Mouse (Mus musculus) heart, embryonic 14.5 days (tissue): ENCODE measurements around the gene Wdr91. TPM values are rescaled to one million over a fixed set of nuclear protein-coding genes. Genes with fewer than 3 reads are reported as not detected.
A peak's percentile ranks its signal among the peaks of the same experiment; 100 is the strongest.

Experiments used
- ATAC-seq: fragments of 200-750 bp; cut with Nextera tagmentation; 2 replicates; pipeline ENCODE4 v1.8.0; 2017; ENCODE audit warnings: low read depth, moderate TSS enrichment; ENCODE audit not compliant: insufficient number of reproducible peaks, insufficient read depth, low FRiP score
- H3K27ac ChIP-seq, 2 experiments: fragments of 200-500 bp in 1 of 2; fragments of 300-500 bp in 1 of 2; sonication (generic) in 1 of 2; replicated peaks in 1 of 2; 2 replicates each; pipeline ENCODE4 v1.5.1; 2012 to 2014; ENCODE audit warnings: low read depth in 2 of 2, low read length in 2 of 2, control low read depth in 1 of 2, mild to moderate bottlenecking in 1 of 2, mixed read lengths in 1 of 2; ENCODE audit not compliant: control insufficient read depth in 1 of 2, insufficient read depth in 1 of 2
- H3K27me3 ChIP-seq: fragments of 300-500 bp; sonication (generic); 2 replicates; pipeline ENCODE4 v1.6.1; 2014; ENCODE audit warnings: mild to moderate bottlenecking, low read length, control low read depth; ENCODE audit not compliant: control insufficient read depth, insufficient read depth
- H3K36me3 ChIP-seq: fragments of 300-500 bp; sonication (generic); 2 replicates; pipeline ENCODE4 v1.6.1; 2014; ENCODE audit warnings: mild to moderate bottlenecking, control low read depth, low read length, mixed read lengths; ENCODE audit not compliant: control insufficient read depth, insufficient read depth
- H3K4me1 ChIP-seq, 2 experiments: fragments of 200-500 bp in 1 of 2; fragments of 300-500 bp in 1 of 2; sonication (generic) in 1 of 2; 2 replicates each; pipeline ENCODE4 v1.6.1; 2012 to 2014; ENCODE audit warnings: low read length in 2 of 2, control low read depth in 1 of 2, mixed read lengths in 1 of 2; ENCODE audit not compliant: control insufficient read depth in 2 of 2, insufficient read depth in 2 of 2
- H3K4me2 ChIP-seq: fragments of 300-500 bp; sonication (generic); 2 replicates; pipeline ENCODE4 v1.6.1; 2014; ENCODE audit warnings: mild to moderate bottlenecking, low read length
- H3K4me3 ChIP-seq, 2 experiments: fragments of 200-500 bp in 1 of 2; fragments of 300-500 bp in 1 of 2; sonication (generic) in 1 of 2; 2 replicates each; pipeline ENCODE4 v1.5.1; 2012 to 2014; ENCODE audit warnings: low read length in 2 of 2, mild to moderate bottlenecking in 2 of 2, control low read depth in 1 of 2, low read depth in 1 of 2, moderate library complexity in 1 of 2; ENCODE audit not compliant: control insufficient read depth in 1 of 2, insufficient read depth in 1 of 2
- H3K9ac ChIP-seq: fragments of 300-500 bp; sonication (generic); 2 replicates; pipeline ENCODE4 v1.6.1; 2014; ENCODE audit warnings: mild to moderate bottlenecking, low read length
- H3K9me3 ChIP-seq: fragments of 300-500 bp; sonication (generic); 2 replicates; pipeline ENCODE4 v1.6.1; 2016; ENCODE audit warnings: low read length, control low read depth; ENCODE audit not compliant: control insufficient read depth
- WGBS: fragments of 180-500 bp; shearing (Covaris S2); extraction: QIAGEN DNeasy Blood & Tissue Kit; methylation state at CpG from one replicate; pipeline ENCODE4 v1.1.7; 2014; 5-methylcytosine and 5-hydroxymethylcytosine counted together
- polyA plus RNA-seq: library from polyadenylated mRNA; unstranded; fragments of >200 nt; fragmentation: Nextera tagmentation; extraction: Ambion mirVana; gene quantifications from 2 replicates; pipeline ENCODE4 v1.2.1, GENCODE M21; 2014

Wdr91 gene
- 9.7 and 10.4 TPM in 2 replicates for polyA plus RNA-seq

DNA sequence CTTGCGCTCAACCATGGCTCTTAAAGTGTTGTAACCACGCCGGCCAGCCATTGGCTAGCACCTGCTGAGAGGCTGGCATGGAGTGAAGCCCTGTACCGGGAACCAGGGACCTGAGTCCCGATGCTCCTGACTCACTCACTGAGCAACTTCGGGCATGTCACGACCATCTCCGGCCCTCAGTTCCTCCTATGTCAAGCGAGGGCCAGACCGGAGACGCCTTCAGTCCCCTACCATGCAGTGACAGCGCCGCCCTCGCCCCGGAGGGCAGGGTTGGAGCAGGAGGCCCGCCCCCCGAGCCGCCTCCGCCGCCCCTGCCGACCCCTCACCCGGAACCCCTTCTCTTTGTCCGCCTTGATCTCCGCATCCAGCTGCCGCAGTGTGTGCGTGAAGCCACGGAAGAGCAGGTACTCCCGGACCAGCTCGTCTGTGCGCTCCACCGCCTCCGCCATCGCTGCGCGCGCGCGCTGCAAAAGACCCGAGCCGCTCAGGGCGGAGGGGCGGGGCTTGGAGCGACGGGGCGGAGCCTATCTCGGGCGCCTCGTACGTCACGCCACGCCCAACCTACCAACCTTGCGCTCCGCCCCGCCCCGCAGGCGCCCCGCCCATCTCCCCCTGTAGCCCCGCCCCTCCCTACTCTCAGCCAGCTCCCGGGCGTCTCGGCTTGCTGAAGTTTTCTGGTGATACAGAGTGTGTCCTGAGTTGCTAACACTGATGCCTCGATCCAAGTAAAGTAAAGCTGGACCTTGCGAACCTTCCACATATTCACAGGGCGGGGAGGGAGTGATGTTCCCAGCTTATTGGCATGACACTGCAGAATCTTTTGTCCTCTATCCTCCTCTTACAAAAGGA is at the start of gene Wdr91:
Gene Wdr91, minus strand, starts transcription at position 506 of the 849 bp plus-strand sequence.
- Histone ChIP-seq H3K27me3 (no peaks in the 10 kb centered on the region), H3K4me3 (peak within 1 kb of the TSS; percentile 68 to 97), H3K9me3 (no peaks in the 10 kb centered on the region), H3K4me2 (peak within 1 kb of the TSS; percentile 83), H3K4me1 (peaks cover 11 to 21% of the 10 kb centered on the region in 2 experiments), H3K9ac (peak within 1 kb of the TSS; percentile 80), H3K36me3 (peaks cover 33% of the 10 kb centered on the region), H3K27ac (peak within 1 kb of the TSS; percentile 82 to 93)
- peak; percentile 95 for ATAC-seq
- under 1% methylated on average over 64 of the region's 64 CpGs for WGBS

GRCm38 (mm10) chr6:34959131-34959530 is 48.5 kb upstream of the Wdr91 start:
- Histone ChIP-seq H3K4me1 (peaks cover 2 to 7% of the 10 kb centered on the region in 2 experiments; a peak in 2 of 4 replicates), H3K9me3 (no peaks in the 10 kb centered on the region), H3K36me3 (no peaks in the 10 kb centered on the region), H3K9ac (no peak overlapping the region), H3K4me3 (no peak overlapping the region), H3K27ac (no peak overlapping the region), H3K27me3 (no peaks in the 10 kb centered on the region), H3K4me2 (no peak overlapping the region)
- 88% methylated on average over 7 of the region's 7 CpGs for WGBS
- ATAC-seq: no peak

DNA sequence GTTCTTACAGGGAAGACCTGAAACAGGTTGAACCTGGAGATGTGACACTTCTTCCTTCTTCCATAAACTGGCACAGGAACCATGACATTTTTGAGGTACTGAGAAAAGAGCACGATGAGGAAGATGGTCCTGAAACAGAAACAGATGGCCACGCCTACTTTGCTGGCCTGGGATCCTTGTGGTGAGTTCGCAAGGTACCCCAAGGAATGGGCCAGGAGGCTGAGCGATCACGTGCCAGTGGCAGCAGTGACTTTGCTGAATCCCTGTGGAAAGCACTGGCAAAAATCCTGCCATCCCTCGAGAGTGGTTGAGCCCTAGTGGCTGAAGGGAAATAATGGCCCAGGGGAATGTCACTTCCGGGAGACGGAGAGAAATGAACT is 45.2 kb upstream of the Wdr91 start:
- no peak for ATAC-seq

GRCm38 (mm10) chr6:34954926-34955861 is 44.5 kb upstream of the Wdr91 start:
- 0 out of 2 replicates have a peak overlapping the region, but pooled peaks have one; percentile 52 for H3K9ac ChIP-seq
- WGBS: 44% methylated on average over 18 of the region's 18 CpGs
- no peaks in the 10 kb centered on the region for H3K27me3 ChIP-seq
- peak overlapping the region; percentile 14 to 24; a peak in 3 of 4 replicates for H3K4me3 ChIP-seq
- H3K9me3 ChIP-seq: no peaks in the 10 kb centered on the region
- H3K36me3 ChIP-seq: no peaks in the 10 kb centered on the region
- peak overlapping the region; percentile 65 for H3K4me2 ChIP-seq
- no peak for ATAC-seq
- no peak overlapping the region for H3K27ac ChIP-seq
- H3K4me1 ChIP-seq: peaks cover 2 to 7% of the 10 kb centered on the region in 2 experiments; a peak in 2 of 4 replicates

More for the DNA sequence above, 45.2 kb upstream of the Wdr91 start:
- no peaks in the 10 kb centered on the region for H3K36me3 ChIP-seq
- WGBS: 39% methylated on average over 8 of the region's 8 CpGs
- H3K9me3 ChIP-seq: no peaks in the 10 kb centered on the region
- H3K9ac ChIP-seq: no peak overlapping the region
- H3K4me2 ChIP-seq: peak overlapping the region; percentile 65
- H3K4me3 ChIP-seq: no peak overlapping the region
- no peak overlapping the region for H3K27ac ChIP-seq
- peaks cover 2 to 7% of the 10 kb centered on the region in 2 experiments; a peak in 2 of 4 replicates for H3K4me1 ChIP-seq
- no peaks in the 10 kb centered on the region for H3K27me3 ChIP-seq

DNA sequence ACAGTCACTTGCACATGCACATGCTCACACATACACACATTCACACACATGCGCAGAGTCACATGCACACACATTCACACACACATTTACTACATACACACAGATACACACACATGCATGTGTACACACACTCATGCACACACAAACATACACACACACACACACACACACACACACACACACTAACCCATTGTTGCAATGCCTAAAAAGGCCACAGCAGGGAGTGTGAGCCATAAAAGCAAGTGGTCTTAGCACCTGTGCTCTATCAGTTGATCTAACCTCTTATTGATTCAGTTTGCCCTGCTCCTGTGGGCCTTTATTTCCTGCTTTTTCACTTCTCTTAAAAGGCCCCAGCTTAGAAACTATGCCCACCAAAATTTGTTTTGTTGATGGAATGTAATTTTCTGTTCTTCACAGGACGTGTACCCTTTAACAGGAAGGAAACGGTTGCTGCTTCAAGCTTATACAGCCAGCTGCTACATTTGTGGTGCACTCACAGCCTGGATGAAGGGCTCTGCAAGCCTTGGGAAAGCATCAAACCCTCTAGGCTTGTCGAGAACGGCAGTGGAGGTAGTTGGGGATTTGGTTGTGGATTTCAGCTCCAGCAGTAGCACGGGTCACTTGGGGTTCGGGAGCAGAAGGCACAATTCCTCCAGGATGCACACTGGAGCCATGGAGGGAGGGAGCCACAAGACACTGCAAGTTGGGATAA is 41.4 kb upstream of the Wdr91 start:
- no peak for ATAC-seq
- H3K27ac ChIP-seq: no peak overlapping the region
- H3K9ac ChIP-seq: no peak overlapping the region
- peaks cover 3% of the 10 kb centered on the region; the same call in 1 of the 2 replicates for H3K9me3 ChIP-seq
- WGBS: 65% methylated on average over 7 of the region's 7 CpGs
- H3K4me1 ChIP-seq: peaks cover 2 to 7% of the 10 kb centered on the region in 2 experiments; a peak in 2 of 4 replicates
- H3K36me3 ChIP-seq: no peaks in the 10 kb centered on the region
- no peaks in the 10 kb centered on the region; the same call in 1 of the 2 replicates for H3K27me3 ChIP-seq
- H3K4me2 ChIP-seq: no peak overlapping the region
- no peak overlapping the region for H3K4me3 ChIP-seq

DNA sequence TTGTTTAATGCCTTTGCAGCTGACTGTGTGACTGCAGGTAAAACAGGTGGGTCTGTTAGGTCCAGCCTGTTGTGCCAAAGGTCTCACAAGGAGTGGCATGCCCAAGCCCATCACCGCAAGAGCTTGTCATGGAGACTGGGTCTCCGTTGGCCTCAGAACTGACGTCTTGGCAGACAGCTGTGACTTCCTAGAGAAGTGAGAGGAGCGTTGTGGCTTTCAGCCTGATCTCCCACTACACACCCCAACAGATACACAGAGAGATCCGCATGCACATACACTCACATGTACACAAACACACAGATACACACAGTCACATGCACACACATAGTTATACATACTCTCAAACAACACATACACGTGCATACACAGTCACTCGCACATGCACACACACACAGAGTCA is 40.8 kb upstream of the Wdr91 start:
- WGBS: 80% methylated on average over 7 of the region's 7 CpGs
- H3K4me2 ChIP-seq: no peak overlapping the region
- no peaks in the 10 kb centered on the region; the same call in 1 of the 2 replicates for H3K27me3 ChIP-seq
- no peak for ATAC-seq
- H3K9ac ChIP-seq: no peak overlapping the region
- peaks cover 3% of the 10 kb centered on the region; the same call in 1 of the 2 replicates for H3K9me3 ChIP-seq
- H3K4me1 ChIP-seq: peaks cover 2 to 7% of the 10 kb centered on the region in 2 experiments; a peak in 2 of 4 replicates
- H3K27ac ChIP-seq: no peak overlapping the region
- H3K36me3 ChIP-seq: no peaks in the 10 kb centered on the region
- no peak overlapping the region for H3K4me3 ChIP-seq
